Mouse (Mus musculus) cerebellum, postnatal 4 days (tissue): ENCODE data around the gene Galntl6.
A peak's percentile ranks its signal among the peaks of the same experiment; 100 is the strongest.

ENCODE experiments used
- DNase-seq, 2 experiments: peaks; one replicate each; pipeline ENCODE4 v3.0.0; 2022; ENCODE audit warnings: low spot score in 2 of 2, mixed read lengths in 1 of 2

Gene Galntl6

DNA sequence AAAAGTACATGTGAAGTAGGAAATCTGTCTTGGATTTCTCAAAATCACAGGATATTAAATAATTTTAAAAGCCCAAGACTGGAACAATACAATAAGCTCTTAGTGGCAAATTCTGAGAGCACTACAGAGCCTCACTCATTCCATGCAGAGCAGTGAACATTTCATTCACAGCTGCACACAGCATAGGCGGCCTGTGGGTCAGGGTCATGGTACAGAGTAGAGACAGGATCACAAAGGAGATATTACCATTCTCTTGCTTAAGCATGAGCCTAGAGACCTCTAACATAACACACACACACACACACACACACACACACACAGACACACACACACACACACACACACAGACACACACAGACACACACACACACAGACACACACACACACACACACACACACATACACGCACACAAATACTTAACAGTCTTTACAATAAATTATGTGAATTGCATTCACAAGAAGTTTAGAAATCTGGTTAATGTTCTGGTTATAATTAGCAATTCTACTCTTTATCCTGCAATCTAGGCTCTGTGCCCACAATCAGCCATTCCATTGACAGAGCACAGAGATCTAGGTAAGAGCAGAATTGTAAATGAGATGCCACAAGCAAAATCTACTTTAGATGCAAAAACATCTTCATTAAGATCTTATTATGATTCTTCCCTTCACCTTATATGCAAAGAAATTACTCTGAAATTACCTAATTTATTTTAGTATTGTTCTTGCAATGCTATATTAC is 653.7 kb downstream of the Galntl6 start:
- no peak for DNase-seq

DNA sequence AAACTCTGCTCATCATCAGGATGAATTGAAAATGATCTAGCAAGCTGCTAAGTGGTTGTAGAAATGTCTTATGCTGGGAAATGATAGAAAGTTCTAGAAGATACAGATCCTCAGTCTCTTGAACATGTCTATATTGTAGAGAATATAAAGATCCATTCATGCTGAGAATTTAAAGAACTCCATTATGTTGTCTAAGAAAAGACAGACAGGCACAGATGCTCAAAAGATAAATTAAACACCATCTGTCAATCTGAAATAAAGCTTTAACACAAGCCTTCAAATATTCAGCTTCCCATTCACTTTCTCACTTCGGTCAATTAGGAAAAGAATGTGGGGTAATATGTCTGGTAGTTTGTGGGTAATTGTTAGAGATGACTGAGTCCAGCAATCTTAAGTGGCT is 658.8 kb downstream of the Galntl6 start:
- DNase-seq = no peak

DNA sequence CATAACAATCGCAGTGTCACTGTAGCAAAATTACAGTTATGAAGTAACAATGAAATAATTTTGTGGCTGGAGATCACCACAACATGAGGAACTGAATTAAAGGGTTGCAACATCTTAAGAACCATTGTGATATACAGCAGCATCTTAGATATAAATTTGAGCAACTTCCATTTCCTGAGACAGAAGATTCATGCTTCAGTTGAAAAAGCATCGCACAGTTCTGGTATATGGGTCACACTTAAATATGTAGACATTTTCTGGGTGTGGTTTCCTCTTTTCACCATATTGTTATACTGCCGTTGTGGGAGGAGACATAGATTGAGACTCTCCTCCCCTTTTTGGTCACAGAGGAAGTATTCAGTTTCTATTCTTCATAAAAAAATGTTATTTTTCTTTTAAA is 667.6 kb downstream of the Galntl6 start:
- DNase-seq = no peak

DNA sequence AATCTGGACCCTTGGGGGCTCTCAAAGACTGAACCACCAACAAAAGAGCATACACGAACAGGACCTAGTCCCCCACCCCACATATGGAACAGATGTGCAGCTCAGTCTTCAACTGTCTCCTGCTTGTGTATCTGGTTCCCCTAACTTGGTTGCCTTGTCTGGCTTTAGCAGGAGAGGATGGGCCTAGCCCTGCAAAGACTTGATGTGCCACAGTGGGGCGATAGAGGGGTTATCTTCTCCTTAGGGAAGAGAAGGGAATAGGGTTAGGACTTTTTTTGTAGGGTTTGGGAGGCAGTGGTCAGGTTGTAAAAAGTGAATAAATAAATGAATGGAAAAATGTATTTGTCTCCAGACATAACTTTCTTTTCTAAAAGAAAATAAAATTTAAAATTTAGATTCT is 678.2 kb downstream of the Galntl6 start:
- DNase-seq = no peak

DNA sequence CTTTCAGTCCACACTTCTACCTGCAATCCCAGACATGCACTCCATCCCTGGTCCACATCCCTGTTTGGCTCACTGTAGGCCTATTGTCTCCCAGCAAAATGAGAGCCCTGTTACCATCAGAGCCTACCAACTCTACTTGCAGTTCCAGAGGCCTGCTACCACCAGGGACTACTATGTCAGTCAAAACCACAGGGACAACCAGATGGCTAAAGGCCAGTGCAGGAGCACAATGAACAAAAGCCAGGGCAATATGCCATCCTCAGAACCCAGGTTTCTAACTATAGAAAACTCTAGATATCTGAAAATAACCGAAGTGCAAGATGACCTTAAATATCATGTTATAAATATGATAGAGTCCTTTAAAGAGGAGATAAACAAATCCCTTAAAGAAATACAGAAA is 683.7 kb downstream of the Galntl6 start:
- DNase-seq = no peak

DNA sequence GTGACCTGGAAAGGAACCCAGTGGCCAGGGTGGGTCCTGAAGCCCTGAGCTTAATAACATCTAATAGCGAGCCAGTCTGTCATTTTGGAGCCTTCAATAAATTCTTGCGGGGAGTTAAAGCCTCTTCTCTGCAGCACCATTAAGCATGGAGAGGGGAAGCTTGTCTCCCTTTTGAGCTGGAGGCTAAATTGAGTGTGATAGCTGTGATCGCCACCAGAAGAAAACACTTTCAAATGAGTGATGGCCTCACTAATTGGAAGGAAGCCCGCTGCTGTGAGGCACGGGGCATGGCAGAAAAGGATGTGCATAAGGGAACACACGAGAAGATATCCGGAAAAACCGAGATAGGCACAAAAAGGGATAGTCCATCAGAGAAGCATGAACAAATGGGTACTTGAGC is 694.6 kb downstream of the Galntl6 start:
- no peak for DNase-seq

DNA sequence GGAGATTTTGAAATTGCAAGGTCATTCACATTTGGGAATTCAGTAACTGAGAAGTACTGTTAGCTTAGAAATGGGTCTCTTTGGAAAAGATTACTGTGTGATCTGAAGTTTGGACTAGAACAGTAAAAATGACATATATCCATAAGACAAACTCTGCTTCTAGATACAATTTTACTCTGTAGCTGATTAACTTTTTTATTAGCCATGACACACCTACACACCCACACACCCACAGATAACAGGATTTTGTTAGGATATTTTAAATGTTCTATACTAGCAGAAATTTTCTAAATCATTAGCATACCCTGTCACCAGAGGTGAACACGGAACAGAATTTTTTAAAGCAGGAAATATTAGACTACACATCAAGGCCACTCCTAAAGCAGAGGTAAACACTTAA is 722.7 kb downstream of the Galntl6 start:
- no peak for DNase-seq

DNA sequence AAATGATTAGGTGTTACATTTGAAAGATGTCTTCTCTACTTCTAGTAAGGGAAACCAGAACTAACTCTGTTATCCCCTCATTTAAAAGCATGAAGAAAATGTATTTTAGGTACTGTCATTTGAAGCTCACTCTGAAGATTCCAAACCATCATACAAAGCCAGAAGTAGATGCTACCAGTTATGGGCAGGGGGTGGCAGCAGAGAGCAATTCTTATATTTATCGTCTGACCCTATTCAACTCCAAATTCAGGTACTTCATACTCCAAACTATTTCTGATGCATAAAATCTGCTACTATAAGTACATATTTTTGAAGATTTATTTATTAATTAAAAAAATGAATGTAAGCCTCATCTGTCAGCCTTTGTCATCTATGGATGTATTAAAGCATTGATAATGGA is 765.5 kb downstream of the Galntl6 start:
- DNase-seq = peak in 1 of 2 experiments; percentile 42

DNA sequence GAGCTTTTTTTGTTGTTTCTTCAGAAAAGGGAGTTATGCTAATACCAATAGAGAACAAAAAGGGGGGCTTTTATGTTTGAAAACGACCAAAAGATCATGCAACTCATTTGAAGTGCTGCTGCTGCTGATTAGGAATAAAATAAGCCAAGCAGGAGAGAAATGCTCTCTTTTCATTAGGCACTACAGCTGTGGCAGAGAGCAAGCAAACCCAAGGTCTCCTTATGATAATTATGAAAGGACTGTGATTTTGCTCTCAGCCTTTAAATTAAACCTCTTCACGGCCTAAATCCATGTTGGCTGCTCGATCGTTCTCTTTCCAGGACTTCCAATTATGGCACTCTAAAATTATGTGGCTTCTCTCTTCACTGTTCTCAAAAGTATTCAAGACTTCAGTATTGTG is 825.7 kb downstream of the Galntl6 start:
- no peak for DNase-seq

DNA sequence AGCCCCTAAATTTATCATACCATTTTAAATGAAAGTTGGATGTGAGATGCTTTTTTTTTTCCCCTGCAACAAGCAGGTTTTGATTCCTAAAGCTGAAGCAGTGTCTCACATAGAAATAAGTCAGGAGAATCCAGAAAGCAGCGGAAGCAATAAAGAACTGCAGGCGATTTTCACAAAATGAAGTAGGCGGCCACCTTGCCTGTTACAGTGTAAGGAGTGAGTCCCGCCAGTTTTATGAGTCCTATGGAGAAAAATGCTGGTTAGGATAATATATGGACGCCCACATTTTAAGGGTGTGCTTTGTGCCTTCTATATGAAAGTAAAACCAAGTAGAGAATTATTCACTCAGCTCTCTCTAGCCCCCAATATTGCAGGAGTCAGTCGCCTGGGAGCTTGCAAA is 827.5 kb downstream of the Galntl6 start:
- DNase-seq = no peak

DNA sequence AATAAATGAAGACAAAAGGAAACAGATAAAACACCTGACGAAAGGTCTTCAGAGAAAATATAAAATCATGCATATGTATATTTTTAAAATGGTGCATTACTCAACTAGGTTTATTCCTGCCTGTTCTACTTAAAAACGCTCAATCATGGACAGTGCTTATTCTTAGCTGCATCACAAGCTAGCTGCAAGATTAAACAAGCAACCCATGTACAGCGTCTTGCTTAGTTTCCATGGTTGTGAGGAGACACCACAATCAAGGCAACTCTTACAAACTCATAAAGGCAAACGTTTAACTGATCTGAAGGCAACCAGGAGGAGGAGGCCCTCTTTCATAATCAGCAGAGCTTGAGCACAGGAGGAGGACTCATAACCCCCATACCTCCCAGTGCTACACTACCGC is 830.7 kb downstream of the Galntl6 start:
- DNase-seq = no peak

DNA sequence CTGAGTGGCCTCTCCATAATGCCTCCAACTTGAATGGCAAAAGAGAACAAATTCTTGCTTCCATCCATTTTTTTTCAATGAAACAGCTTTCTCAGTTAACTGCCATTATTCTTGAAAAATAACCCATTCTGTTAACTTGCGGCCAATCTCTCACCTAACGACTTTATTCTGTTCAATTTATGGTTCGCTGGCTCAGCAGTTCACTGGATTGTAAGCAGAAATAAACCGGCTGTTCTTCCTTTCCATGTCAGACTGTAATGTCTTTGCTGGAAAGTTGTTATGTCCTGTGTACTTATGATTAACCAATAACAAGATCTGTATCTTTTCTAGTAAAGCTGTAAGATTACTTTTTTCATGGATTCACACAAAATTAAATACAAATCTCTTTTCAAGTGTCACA is 837.8 kb downstream of the Galntl6 start:
- no peak for DNase-seq

DNA sequence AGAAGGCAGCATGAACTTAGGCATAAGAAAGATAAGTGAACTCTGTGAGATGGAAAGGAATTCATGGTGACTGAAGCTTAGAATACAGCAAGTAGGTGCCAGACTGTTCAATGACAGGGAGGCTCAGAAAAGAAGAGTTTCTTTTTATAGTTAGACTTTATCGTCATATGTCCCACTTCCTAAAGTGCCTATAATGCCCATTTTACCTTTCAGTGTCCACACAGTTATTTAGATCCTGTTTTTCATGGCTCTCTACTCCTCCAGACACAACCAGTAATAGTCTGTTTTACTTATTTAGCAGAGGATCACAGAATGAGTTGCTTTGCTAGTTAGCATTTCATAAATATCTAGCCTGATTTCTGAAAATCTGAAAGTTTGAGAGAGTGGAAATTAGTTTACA is 838.7 kb downstream of the Galntl6 start:
- DNase-seq = no peak

DNA sequence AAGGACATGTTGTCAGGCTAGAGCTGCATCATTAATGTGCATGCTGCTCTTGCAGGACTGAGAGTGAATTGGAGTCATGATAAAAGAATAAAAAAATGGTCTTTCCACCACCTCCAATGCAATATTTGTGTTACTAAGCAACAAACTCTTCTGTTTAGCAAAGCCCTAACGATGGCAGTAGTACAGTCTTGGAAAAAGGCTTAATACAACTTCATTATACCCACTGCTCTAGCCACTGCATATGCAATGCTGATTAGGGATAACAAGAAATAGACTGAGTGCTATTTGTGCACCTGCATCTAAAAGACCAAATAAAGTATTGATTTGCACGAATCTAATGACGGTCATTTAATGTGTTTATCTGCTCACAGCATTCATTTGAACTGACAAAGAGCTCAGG is 880.2 kb downstream of the Galntl6 start:
- no peak for DNase-seq

DNA sequence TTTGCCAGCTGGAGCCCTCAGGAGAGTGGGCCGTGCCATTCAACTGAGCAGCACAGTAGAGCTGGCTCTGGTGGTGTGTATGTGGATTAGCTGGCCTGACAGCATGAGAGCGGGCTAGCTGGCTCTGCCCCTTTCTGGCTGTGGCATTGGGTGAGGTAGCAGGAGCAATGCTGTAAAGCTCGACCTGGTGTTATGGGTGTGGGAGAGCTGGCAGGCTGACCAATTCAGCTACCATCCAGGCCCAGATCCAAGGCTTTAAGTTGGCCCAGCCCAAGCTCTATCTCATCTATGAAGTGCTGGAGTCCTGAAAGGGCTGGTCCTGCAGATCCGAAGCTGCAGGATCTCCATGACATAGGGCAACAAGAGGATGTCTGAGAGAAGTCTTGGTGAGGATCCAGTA is 886.9 kb downstream of the Galntl6 start:
- no peak for DNase-seq

DNA sequence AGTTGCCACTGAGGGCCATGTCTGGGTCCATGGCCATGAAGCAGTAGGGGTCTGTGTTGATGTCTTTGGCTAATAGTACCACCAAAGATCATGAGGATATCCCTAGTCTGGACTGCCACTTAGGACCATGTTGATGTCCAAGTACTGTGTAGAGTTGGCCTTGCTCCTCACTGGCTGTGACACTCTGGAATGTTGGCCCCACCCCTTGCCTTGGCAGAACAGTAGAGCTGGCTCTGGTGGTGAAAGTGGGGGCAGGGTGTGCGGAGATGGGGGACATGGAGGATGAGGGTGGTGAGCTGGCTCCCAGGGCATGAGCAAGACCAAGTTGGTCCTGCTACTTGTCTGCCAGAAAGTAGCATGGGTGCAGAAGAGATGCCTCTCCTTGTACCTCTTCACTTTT is 887.3 kb downstream of the Galntl6 start:
- DNase-seq = no peak

DNA sequence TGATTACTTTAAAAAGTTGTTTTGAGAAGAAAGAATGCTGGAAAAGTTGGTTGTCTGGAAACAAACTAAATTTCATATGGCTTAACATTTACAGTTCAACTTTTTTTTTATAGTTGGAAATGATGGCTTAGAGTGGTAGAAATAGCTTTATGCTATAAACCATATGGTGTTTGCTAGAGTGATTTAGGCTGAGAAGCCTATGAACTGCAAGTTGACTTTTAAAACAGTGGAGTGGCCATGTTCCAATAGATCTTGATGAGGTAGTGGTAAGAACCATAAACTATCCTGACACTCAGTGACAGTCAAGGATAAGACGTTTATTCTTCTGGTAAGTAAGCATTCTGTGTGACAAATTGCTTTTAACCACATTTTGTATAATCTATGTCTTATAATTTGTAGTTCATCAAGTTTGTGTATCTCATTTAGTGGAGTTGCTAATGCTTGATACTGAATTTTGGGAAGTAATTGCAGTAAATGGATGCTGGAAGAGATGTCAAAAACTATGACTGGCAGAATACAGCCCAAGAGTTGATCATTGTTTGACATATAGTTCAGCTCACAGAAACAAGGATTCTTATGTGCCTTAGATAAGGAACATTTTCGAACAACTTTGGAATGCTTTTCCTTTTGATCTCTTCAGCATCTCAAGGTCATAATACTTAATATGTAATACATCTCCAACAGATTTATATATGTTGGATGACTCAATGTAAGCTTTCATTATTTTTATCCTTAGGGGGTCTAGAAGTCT is 888.8 kb downstream of the Galntl6 start:
- no peak for DNase-seq

DNA sequence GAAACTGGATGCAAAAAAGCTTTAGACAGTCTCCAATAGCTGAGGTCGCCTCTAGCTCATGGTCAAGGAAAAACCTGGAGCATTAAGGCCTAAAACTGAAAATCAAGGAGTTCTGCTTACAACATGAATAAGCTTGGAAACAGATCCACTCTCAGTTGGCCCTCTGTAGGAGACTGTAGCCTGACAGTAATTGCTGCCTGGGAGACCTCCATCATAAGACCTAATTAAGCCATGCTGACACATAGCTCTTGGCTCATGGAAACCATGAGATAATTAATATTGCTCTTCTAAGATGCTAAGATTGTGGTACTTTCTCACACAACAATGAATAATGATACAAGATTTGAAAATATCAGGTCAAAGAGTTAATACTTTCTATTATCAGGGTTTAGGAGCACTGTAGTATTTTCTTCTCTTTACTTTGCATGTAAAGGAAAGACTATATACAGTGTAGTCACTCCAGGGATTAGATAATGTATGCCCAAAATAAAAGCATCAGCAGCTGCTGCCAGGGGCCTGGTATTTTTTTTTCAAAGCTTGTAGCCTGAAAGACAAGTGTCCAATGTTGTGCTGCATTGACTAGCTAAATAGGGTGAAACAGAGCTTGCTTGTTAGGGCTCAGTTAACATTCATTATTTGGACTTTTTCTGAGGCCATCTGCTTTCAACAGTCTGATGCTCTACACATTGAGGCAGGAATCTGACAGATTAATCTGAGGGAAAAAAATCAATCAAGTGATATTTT is 922.8 kb downstream of the Galntl6 start:
- DNase-seq = no peak

DNA sequence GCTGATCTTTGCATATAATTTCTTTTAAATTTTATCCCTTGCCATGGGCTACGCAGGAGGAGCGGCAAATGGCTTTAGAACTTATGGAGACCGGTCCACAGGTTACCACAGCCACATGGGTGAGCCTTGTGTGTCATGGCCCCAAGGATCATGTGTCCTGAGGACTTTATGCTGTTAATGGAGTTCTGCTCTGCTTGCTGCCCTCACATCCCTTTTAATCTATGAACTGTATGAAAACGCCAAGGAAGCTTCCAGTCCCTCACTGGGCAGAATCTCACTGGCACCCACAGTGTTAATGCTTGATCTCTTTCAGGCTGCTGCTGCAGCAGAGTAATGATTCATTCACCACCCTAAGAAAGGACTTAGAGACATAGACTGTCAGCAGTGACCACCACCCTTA is 935.1 kb downstream of the Galntl6 start:
- no peak for DNase-seq

DNA sequence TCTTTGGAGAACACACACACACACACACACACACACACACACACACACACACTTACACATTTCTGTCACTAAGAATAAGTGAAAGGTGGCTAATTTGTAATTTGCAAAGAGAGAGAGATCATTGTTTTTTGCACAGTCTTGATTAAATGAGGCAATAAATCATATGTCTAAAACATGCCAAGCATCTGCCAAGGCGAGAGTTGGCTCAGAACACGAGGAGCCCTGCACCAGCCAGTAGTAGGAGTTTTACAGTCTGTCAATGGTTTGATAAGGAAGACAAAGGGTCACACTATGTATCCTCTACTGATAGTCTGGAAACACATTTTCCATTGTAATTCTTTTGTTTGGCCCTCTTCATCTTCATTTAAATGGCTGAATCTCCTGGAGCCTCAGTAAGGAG is 938.3 kb downstream of the Galntl6 start:
- no peak for DNase-seq

DNA sequence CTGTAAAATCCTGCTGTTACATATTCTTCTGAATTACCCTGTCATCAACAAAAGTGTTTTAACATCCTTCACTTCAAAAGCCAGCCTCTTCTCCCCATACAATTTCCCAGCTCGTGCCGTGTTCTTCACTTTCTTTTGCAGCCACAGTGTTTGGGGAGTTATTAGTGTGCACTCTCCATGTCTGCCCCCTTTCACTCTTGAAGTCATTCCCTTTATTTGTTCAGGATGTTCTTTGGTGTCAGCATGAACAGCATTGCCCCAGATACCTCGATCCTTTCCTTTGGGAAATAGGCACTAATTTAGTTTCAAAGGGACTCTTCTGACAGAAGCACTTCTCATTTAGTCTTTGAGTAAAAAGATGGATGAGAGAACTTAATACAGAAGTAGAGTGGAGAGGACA is 939.6 kb downstream of the Galntl6 start:
- no peak for DNase-seq

DNA sequence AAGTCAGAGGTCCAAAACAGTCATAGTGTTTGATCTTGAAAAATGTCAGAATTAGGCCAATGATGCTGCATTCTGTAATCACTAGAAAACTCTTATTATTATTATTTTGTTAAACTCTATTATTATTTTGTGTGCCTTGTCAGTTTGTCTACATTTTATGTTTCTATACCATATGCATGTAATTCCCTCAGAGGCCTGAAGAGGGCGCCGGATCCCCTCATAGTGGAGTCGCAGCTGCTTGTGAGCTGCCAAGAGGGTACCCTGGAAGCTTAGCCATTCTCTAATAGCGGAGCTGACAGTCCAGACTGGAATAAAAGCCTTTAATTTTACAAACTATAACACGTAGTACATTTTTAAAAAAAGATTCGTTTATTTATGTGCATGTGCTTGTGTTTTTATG is 945.8 kb downstream of the Galntl6 start:
- peak; percentile 37 to 53 for DNase-seq

DNA sequence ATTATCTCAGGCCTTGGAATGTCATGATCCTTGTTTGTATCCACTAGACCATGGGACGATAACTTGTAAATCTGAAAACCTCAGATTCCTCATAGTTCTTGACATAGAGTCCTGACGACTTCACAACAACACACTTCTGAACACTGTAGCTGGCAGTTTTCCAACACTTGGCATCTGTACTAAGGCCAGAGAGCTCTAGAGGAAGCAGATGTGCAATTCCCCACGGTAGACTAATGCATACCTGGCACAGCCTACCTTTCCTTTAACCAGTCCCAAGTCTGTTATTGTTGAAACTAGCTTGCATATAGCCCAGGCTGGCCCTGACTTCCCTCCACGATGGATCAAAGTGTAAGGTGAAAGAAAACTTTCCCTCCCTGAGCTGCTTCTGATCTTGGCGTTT is 946.9 kb downstream of the Galntl6 start:
- no peak for DNase-seq
